Mouse (Mus musculus) brain, embryonic 14.5 days (tissue): ENCODE results near the gene Gm21887.
"Not testable (repeated sequence)": the region's sequence is repeated elsewhere in the genome, so short reads cannot be mapped to it uniquely, and the experiment has no call there.

Experiments
- CTCF ChIP-seq: fragments of 200-500 bp; IDR thresholded peaks from 2 replicates; pipeline ENCODE4 v1.5.1; 2012; ENCODE audit warnings: inconsistent platforms, mild to moderate bottlenecking, moderate library complexity, borderline replicate concordance; ENCODE audit not compliant: insufficient read depth, insufficient read length; ENCODE audit errors: extremely low read depth
- POLR2A ChIP-seq: fragments of 200-500 bp; IDR thresholded peaks from 2 replicates; pipeline ENCODE4 v1.6.1; 2012; ENCODE audit warnings: mild to moderate bottlenecking, inconsistent platforms, borderline replicate concordance; ENCODE audit not compliant: poor library complexity, insufficient read depth, insufficient read length, severe bottlenecking; ENCODE audit errors: extremely low read depth

DNA sequence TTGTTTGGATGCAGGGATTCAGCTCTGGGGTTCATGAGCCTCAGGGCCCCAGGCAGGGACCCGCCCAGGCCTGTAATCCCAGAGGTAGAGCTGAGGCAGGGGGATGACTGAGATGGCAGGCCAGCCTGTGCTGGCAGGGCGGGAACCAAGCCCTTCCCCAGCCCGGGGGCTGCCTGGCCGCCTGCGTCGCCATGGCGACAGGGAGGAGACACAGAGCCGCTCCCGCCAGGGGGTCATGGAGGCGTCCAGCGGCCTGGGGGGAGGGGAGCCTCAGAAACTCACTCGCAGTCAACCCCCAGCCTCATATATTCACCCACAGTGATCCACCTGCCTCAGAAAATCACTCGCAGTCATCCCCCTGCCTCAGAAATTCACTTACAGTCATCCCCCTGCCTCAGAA, 4.3 kb upstream of the Gm21887 start:
- TF ChIP-seq CTCF, POLR2A: not testable (repeated sequence)
